Mouse (Mus musculus): ENCODE data around the gene Flt3. TPM values are rescaled to one million over a fixed set of nuclear protein-coding genes. Genes with fewer than 3 reads are reported as not detected.

Flt3 gene
- total and polyA plus RNA-seq, 3 experiments: 0.11 TPM; not detected in 2

- peak overlapping the region; percentile 50; the same call in 1 of the 2 replicates for H3K4me3 ChIP-seq (ENCODE audit: low read depth, low read length)
These were observed 11.8 kb downstream of the Flt3 start for GRCm38 (mm10) chr5:147388376-147389008.

GRCm38 (mm10) chr5:147386865-147387264 lies 13.4 kb downstream of the Flt3 start:
- TF ChIP-seq GATA1 (IDR thresholded peaks at IDR 0.05; ENCODE audit: borderline replicate concordance, low read length) (no peak), GATA2 (IDR thresholded peaks at IDR 0.05; ENCODE audit: borderline replicate concordance, low read depth, low read length) (no peak), CTCF (IDR thresholded peaks at IDR 0.05; ENCODE audit: low read depth, low read length) (no peak), POLR2AphosphoS5 (IDR thresholded peaks at IDR 0.05; ENCODE audit: insufficient replicate concordance, low read depth, low read length) (no peak), TAL1 (conservative IDR thresholded peaks at IDR 0.05; ENCODE audit: low read depth, low read length) (no peak)
- Histone ChIP-seq H3K36me3 (replicated peaks) (no peaks in the 10 kb centered on the region), H3K4me1 (ENCODE audit: insufficient read depth, low read depth, low read length) (peaks cover 20% of the 10 kb centered on the region), H3K4me3 (ENCODE audit: low read depth, low read length) (no peak overlapping the region), H3K9me3 (replicated peaks) (no peaks in the 10 kb centered on the region), H3K27me3 (ENCODE audit: insufficient read depth, low read length) (peaks cover 3% of the 10 kb centered on the region; the same call in 1 of the 2 replicates)
- DNase-seq (ENCODE audit: low spot score) (no peak), ATAC-seq (ENCODE audit: extremely low read depth, insufficient number of reproducible peaks, low FRiP score, poor library complexity, severe bottlenecking) (no peak)

More at GRCm38 (mm10) chr5:147388376-147389008, 11.8 kb downstream of the Flt3 start:
- no peak for DNase-seq (ENCODE audit: low spot score)
- TF ChIP-seq TAL1 (conservative IDR thresholded peaks at IDR 0.05; ENCODE audit: low read depth, low read length) (peak; percentile 60), CTCF (IDR thresholded peaks at IDR 0.05; ENCODE audit: low read depth, low read length) (no peak)
- H3K27me3 ChIP-seq (ENCODE audit: insufficient read depth, low read length): peaks cover 8% of the 10 kb centered on the region; the same call in 1 of the 2 replicates
- no peaks in the 10 kb centered on the region for H3K36me3 ChIP-seq (replicated peaks)
- peaks cover 20% of the 10 kb centered on the region for H3K4me1 ChIP-seq (ENCODE audit: insufficient read depth, low read depth, low read length)
- ATAC-seq (ENCODE audit: extremely low read depth, insufficient number of reproducible peaks, low FRiP score, poor library complexity, severe bottlenecking): peak; percentile 54; the same call in 1 of the 2 replicates
- no peaks in the 10 kb centered on the region for H3K9me3 ChIP-seq (replicated peaks)

- Histone ChIP-seq H3K36me3 (replicated peaks) (no peaks in the 10 kb centered on the region), H3K4me3 (ENCODE audit: low read depth, low read length) (no peak overlapping the region), H3K9me3 (replicated peaks) (no peaks in the 10 kb centered on the region), H3K27me3 (ENCODE audit: insufficient read depth, low read length) (peaks cover 8% of the 10 kb centered on the region; the same call in 1 of the 2 replicates), H3K4me1 (ENCODE audit: insufficient read depth, low read depth, low read length) (no peaks in the 10 kb centered on the region)
- ATAC-seq (ENCODE audit: extremely low read depth, insufficient number of reproducible peaks, low FRiP score, poor library complexity, severe bottlenecking): no peak
- TF ChIP-seq TAL1 (conservative IDR thresholded peaks at IDR 0.05; ENCODE audit: low read depth, low read length) (no peak), POLR2AphosphoS5 (IDR thresholded peaks at IDR 0.05; ENCODE audit: insufficient replicate concordance, low read depth, low read length) (no peak), GATA2 (IDR thresholded peaks at IDR 0.05; ENCODE audit: borderline replicate concordance, low read depth, low read length) (no peak), GATA1 (IDR thresholded peaks at IDR 0.05; ENCODE audit: borderline replicate concordance, low read length) (no peak), CTCF (IDR thresholded peaks at IDR 0.05; ENCODE audit: low read depth, low read length) (no peak)
- DNase-seq (ENCODE audit: low spot score): no peak
These were observed 18.9 kb downstream of the Flt3 start for GRCm38 (mm10) chr5:147381396-147381795.

- TF ChIP-seq POLR2AphosphoS5 (IDR thresholded peaks at IDR 0.05; ENCODE audit: insufficient replicate concordance, low read depth, low read length) (no peak), TAL1 (conservative IDR thresholded peaks at IDR 0.05; ENCODE audit: low read depth, low read length) (no peak), CTCF (IDR thresholded peaks at IDR 0.05; ENCODE audit: low read depth, low read length) (no peak), GATA1 (IDR thresholded peaks at IDR 0.05; ENCODE audit: borderline replicate concordance, low read length) (no peak), GATA2 (IDR thresholded peaks at IDR 0.05; ENCODE audit: borderline replicate concordance, low read depth, low read length) (no peak)
- Histone ChIP-seq H3K27me3 (ENCODE audit: insufficient read depth, low read length) (peaks cover 14% of the 10 kb centered on the region; the same call in 1 of the 2 replicates), H3K4me3 (ENCODE audit: low read depth, low read length) (no peak overlapping the region), H3K9me3 (replicated peaks) (no peaks in the 10 kb centered on the region), H3K36me3 (replicated peaks) (no peaks in the 10 kb centered on the region), H3K4me1 (ENCODE audit: insufficient read depth, low read depth, low read length) (no peaks in the 10 kb centered on the region)
- ATAC-seq (ENCODE audit: extremely low read depth, insufficient number of reproducible peaks, low FRiP score, poor library complexity, severe bottlenecking): no peak
- no peak for DNase-seq (ENCODE audit: low spot score)
These were observed 20.8 kb downstream of the Flt3 start for GRCm38 (mm10) chr5:147379481-147379880.

- Histone ChIP-seq H3K27me3 (ENCODE audit: insufficient read depth, low read length) (peaks cover 14% of the 10 kb centered on the region; the same call in 1 of the 2 replicates), H3K36me3 (replicated peaks) (no peaks in the 10 kb centered on the region), H3K4me3 (ENCODE audit: low read depth, low read length) (no peak overlapping the region), H3K9me3 (replicated peaks) (no peaks in the 10 kb centered on the region), H3K4me1 (ENCODE audit: insufficient read depth, low read depth, low read length) (no peaks in the 10 kb centered on the region)
- no peak for DNase-seq (ENCODE audit: low spot score)
- ATAC-seq (ENCODE audit: extremely low read depth, insufficient number of reproducible peaks, low FRiP score, poor library complexity, severe bottlenecking): no peak
- TF ChIP-seq POLR2AphosphoS5 (IDR thresholded peaks at IDR 0.05; ENCODE audit: insufficient replicate concordance, low read depth, low read length) (no peak), GATA2 (IDR thresholded peaks at IDR 0.05; ENCODE audit: borderline replicate concordance, low read depth, low read length) (no peak), CTCF (IDR thresholded peaks at IDR 0.05; ENCODE audit: low read depth, low read length) (no peak), GATA1 (IDR thresholded peaks at IDR 0.05; ENCODE audit: borderline replicate concordance, low read length) (no peak), TAL1 (conservative IDR thresholded peaks at IDR 0.05; ENCODE audit: low read depth, low read length) (no peak)
These were observed 30.0 kb downstream of the Flt3 start for GRCm38 (mm10) chr5:147370276-147370675.

- Histone ChIP-seq H3K9me3 (replicated peaks) (no peaks in the 10 kb centered on the region), H3K4me1 (ENCODE audit: insufficient read depth, low read depth, low read length) (no peaks in the 10 kb centered on the region), H3K36me3 (replicated peaks) (no peaks in the 10 kb centered on the region), H3K4me3 (ENCODE audit: low read depth, low read length) (no peak overlapping the region), H3K27me3 (ENCODE audit: insufficient read depth, low read length) (peaks cover 10% of the 10 kb centered on the region; the same call in 1 of the 2 replicates)
- no peak for DNase-seq (ENCODE audit: low spot score)
- no peak for ATAC-seq (ENCODE audit: extremely low read depth, insufficient number of reproducible peaks, low FRiP score, poor library complexity, severe bottlenecking)
- TF ChIP-seq TAL1 (conservative IDR thresholded peaks at IDR 0.05; ENCODE audit: low read depth, low read length) (no peak), GATA1 (IDR thresholded peaks at IDR 0.05; ENCODE audit: borderline replicate concordance, low read length) (no peak), POLR2AphosphoS5 (IDR thresholded peaks at IDR 0.05; ENCODE audit: insufficient replicate concordance, low read depth, low read length) (no peak), CTCF (IDR thresholded peaks at IDR 0.05; ENCODE audit: low read depth, low read length) (no peak), GATA2 (IDR thresholded peaks at IDR 0.05; ENCODE audit: borderline replicate concordance, low read depth, low read length) (no peak)
These were observed 32.1 kb downstream of the Flt3 start for GRCm38 (mm10) chr5:147368221-147368620.

All from G1E (cell line).